Mouse (Mus musculus) retina, postnatal 7 days (tissue): ENCODE measurements around the gene Ptges2.

Source experiments
- DNase-seq: peaks from one replicate; pipeline ENCODE4 v3.0.0-alpha.2; 2012; ENCODE audit warnings: low read depth, low spot score

Gene Ptges2

DNA sequence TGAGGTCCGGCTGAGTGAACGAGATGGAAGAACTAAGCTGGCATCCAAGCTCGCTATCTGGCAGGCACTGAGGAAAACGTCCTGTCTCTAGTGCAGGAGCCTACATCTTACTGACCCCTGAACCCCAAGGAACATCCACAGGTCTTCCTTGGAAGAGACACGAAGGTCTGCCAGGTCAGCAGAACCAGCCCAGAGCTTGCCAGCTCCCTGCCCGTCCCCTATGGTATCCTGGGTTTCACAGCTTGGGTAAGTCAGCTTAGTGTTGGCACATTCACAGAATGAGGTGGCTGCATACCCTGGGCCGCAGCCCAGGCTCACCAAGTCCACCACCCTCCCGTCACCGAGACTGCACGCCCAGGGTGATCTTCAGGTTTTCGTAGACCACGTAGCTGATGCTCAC lies 20.1 kb downstream of the Ptges2 start:
- no peak for DNase-seq

DNA sequence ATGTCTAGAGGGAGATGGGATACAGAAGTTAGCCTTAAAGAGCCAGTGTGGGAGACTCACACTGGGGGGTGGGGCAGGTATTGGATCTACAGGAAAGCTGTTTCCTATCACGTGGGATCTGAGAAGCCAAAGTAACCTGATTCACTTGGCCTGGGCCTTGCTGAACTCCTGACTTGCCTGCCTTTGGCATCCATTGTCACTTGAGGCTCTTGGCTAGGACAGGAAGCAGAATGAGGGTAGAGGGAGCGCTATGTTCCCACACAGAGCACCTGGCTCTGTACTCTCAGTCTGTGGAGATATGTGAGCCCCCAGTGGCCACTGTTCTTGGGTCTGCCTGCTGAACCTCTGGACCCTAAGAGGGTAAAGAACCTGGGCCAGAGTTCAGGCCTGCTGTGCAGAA lies 20.9 kb downstream of the Ptges2 start:
- DNase-seq, result no peak

DNA sequence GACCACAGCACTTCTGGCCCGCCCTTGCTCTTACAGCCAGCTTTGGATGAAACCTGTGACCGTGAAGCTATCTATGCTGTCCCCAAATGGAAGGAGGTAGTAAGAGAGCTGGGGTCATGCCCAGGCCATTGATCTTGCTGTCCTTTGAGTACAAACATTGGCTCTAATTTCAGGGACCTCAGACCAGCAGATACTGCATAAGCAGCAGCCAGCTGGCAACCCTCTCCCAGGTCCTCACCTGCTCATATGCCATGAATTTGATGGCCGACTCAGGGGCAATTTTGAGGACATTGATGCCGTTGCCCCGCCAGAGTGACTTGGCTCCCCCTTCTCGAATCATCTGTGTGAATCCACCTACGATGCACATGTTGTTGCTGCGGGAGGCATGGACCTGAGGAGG lies 21.8 kb downstream of the Ptges2 start:
- DNase-seq, result no peak

DNA sequence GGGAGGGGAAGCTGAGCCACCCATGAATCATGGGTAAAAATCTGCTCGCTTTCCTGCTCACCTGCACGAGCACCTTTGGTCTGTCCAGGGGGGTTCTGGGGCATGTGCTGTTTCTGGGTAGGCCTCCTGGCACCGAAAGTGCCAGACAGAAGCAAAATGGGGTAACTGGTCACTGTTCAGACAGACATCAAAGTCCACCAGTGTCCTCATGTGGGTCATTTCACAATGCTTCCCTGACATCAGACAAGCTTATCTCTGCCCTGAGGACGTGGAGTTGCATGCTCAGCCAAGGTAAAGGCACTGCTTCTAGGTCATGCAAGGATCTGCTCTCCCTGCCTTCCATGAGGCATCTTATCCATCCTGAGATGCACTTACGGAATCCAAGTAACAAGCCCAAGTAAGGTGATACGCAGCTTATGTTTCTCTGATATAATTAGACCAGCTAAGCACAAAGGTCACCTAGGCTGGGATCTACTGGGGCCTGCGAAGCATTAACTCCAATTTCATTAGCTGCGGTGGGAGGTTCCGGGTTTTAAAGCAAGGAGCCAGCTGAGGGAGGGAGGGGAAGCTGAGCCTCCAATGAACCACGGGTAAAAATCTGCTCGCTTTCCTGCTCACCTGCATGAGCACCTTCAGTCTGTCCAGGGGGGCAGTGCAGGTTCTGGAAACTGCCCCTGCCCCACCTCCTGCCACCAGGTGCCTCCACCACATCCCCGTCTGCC lies 22.9 kb downstream of the Ptges2 start:
- DNase-seq, result no peak

DNA sequence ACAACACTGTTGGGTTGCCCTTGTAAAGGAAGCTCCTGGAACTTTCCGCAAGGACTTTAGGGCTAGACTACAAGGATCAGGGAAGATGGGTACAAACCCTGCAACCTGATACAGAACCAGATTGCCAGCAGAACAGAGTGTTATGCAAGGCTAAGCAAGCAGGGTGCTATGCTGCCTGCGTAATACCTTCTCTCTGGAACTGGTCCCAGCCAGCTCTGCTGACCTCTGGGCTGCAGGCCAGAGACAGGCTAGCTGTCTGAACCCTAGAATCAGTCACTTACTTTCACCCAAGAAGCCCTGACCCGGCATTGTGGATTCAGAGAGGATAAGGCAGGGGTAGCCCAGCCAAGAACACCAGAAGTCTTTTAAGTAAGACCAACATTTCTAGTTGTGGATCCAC lies 23.7 kb downstream of the Ptges2 start:
- DNase-seq, result no peak

DNA sequence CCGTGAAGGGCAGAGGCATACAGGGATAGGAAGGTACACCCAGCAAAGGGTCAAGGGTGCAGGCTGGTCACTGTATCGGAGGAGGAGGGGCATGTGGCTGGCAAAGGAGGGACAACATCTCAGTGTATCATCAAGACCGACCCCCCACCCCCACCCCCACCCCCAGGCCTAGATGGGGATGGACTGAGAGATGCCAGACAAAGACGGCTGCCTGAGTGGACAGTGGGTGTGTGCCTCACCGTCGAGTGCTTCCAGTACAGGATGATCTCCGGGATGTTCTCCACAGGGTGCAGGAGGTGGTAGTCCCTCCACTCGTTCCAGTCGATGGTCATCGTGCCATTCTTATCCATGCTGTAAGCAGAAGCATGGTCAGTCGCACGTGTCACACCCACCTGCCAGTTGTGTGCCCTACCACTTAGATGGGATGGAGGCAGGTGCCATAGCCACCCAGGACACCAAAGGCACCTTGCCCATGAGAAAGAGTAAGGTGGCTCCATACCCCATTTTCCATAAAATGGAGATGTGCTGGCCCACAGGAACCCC lies 24.4 kb downstream of the Ptges2 start:
- no peak for DNase-seq

DNA sequence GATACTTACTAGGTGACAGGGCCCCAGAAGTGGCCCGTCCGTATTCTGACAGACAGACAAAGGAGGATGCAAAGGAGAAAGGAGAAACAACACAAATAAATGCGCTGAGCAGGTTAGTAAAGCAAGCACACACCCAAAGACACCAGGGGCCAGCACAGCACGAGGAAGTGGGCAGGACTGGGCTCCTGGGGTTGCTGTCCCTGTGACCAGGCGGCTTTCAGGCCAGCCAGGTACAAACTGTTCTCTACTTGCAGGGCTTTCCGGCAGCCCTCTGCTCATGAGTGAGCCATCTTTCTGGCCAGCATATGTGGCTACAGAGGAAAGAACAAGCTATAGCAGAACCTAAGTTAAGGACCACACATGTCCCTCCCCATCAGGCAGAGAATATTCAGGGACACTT lies 25.0 kb downstream of the Ptges2 start:
- no peak for DNase-seq

DNA sequence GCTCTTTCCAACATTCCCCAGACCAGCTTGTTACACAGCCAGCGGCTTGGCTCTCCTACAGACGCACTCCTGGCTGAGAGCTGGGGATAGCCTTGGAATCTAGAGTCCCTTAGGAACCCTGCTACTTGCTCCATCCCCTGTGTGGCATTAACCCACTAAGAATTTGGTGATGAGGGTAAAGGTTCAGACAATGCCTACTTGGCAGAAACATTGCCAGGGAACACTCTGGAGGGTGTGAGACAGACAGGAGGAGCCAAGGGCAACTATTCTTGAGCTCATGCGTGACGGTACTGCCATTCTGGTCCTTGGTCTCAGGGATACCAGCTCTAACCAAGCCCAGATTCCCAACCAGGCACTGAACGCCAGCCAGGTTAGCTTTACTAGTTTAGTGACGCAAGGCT lies 26.2 kb downstream of the Ptges2 start:
- no peak for DNase-seq

DNA sequence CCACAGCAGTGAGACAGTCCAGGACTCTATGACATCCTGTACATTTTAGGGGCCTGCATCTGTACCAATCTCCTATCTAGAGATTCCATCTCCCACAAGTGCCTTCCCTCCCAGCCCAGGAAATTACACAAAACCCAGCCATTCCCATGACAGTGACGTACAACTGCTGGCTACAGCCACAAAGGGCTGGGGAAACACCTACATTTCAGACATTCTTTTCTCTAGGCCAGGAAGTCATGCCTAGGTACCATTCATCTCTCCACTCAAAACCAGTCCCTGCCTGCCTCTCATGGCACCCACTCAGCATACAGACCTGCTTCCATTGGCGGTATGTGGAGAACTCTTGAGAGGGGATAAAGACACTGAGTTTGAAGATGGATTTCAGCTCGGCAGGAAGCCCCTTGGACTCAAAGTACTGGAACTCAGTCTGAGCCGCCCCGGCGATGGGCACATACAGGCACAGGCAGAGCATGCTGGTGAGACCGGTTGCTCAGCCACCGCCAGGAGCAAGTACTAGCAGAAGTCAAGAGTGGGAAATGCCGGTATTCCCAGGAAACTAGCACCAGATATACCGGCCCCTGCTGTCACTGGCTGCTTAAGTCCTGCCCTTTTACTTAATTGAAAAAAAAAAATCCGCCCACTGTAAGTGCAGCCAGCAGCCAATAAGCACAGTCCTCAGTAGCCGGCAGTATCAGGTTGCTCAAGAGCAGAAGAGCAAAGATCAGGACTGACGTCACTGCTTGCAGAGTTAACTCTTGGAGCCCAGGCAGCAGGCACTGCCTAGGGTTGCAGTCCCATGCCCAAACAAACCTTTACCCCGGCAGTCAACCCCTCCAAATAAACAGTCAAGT lies 28.0 kb downstream of the Ptges2 start:
- DNase-seq, result no peak

DNA sequence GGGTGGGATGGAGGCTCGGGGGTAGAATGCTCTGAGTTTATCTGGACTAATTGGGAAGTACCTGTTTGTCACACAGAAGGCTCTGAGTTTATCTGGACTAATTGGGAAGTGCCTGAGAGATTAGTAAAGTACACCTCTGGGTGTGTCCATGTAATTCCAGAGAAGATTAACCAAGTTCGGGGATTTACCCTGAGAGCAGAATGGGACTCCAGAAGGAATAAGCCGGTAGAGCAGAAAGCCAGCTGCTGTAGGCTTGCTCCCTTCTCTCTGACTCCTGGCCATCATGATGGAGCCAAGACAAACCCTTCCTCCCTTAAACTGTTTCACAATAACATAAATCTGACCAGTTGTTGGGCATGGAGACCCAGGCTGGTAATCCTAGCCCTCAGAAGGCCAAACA lies 29.1 kb downstream of the Ptges2 start:
- no peak for DNase-seq

DNA sequence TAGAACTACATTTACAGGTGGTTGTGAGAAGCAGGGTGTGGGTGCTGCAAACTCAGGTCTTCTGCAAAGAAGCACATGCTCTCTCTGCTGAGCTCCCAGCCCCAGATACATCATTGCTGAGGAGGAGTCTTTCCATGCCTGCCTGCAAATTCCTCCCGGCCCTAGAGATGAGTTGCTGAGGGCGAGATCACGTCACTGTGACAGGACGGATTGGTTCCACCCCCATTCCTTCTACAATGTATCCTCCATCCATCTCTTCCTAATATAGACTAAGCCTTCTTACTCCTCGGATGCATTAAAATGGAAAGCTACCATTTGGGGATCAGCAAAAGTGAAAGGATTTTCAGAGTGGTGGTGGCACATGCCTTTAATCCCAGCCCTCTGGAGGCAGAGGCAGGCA lies 29.9 kb downstream of the Ptges2 start:
- DNase-seq, result no peak

DNA sequence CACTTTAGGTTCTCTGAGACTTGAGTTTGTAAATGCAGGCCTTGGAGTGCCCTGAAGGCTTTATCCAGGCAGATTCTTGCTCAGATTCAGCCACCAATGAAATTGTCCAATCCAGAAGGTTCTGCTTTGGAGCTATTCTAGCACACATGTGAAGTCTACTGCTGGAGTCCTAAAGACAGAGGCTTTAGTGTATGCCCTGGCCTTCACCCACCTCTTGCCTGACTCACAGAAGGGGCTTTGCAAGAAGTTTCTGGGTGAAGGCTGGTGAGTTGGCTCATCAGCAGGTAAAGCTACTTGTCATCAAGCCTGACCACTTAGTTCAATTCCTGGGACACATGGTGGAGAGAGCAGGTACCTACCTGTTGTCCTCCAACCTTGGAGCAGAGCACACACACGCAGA lies 30.4 kb downstream of the Ptges2 start:
- DNase-seq, result no peak

DNA sequence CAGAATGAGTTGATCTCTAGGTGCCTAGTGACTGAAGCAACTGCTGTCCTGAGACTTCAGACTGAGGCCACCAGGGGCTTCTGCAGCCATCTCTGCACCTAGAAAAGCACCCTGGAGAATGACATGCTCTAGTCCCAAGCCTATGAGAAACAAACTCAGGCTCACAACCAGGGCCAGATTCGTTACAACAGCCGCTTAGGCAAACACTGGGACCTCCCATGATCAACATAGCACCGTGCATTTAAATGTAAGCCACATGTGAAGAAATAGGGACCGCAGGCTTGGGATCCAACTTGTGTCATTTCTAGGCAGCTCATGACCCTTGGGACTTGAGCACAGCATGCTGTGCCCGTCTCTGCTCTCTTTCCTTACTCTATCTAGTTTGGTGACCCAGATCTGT lies 32.0 kb downstream of the Ptges2 start:
- no peak for DNase-seq

DNA sequence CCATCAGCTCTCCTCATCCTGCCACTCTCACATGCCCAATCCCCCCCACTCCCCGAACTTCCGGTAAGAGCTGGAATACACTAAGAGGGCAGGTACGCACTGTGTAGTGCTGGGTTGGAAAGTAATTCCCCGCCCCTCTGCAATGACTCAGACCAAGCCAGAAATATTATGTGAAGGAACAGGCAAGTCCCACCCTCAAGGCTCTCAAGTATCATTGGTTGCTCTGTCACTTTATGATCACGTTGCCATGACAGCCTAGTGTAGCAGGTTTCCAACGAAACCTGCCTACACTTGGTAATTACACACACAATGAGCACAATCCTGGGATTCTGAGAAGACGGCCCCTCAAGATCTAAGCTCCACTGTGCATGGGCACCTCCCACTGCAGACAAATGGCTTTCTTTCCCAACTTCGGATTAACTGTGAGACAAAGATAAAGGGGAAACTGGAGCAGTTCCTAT lies 32.6 kb downstream of the Ptges2 start:
- no peak for DNase-seq

DNA sequence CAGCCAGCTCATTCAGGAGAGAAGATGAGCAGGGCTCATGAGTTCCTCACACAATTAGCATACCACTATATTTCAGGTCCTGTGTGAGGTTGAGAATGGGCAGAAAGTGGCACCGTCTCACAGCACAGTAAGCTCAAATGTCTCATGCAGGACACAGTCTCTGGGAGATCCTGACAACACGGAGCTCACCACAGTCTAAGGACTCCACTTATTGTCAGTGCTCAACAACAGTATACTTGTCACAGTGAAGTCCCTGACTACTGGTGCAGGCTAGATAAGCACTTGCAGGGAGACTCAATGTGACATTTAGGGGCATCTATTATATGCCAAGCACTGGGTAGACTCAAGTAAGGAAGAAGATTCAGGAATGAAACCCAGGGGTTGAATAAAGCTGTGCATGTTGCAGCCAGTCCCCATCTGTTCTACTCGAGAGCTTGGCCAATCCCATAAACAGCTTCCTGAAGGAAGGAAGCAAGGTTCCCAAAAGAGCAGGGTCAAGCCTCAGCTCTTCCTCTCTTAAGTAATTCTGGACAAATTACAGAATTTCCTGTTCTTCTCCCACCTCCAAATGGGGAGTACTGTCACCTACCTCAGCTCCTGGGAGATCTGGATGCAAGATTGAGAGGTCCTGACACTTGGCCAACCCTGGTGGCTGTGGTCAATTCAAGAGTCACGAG lies 33.7 kb downstream of the Ptges2 start:
- no peak for DNase-seq

DNA sequence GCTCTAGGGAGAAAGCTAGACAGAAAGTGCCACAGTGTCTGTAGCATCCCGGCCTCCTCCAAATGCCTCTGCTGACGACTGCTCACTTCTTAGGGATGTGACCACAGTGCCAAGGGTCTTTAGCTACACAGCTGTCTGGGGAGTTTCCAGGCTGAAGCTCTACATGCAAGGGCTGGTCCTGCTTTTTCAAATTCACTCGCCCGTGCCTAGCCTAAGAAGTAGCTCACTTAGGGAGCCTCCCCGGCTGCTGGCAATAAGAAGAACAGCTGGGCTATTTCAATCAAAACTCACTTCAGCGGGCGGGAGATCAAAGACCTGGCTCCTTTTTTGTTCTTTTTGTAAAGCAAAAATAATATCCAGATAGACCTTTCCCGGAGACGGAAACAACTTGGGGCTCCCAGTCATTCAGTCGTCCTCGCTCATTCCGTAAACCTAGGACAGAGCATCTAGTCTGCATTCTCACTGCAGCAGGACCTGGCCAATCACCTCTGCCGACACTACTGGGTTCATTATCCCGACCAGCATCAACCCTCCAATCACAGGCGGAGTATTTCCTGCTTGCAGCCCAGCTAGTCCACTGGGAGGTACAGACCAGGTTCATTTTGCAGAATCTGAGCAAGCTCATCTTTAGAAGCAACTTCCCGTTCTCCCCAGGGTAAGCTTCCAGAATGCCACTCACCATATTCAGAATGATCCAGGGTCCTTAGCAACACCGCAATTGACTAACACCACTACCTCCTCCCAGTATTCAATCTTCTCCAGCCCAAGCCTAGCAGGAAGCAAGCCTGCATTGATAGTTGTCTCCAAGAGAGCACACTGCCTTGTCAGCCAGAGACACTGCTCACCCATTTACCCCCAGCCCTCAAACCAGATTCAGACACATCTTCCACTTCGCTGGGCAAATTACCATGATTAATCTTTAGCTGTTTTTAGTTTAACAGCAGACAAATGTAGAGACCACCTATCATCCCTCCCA lies 35.3 kb downstream of the Ptges2 start:
- DNase-seq, result peak; percentile 70

DNA sequence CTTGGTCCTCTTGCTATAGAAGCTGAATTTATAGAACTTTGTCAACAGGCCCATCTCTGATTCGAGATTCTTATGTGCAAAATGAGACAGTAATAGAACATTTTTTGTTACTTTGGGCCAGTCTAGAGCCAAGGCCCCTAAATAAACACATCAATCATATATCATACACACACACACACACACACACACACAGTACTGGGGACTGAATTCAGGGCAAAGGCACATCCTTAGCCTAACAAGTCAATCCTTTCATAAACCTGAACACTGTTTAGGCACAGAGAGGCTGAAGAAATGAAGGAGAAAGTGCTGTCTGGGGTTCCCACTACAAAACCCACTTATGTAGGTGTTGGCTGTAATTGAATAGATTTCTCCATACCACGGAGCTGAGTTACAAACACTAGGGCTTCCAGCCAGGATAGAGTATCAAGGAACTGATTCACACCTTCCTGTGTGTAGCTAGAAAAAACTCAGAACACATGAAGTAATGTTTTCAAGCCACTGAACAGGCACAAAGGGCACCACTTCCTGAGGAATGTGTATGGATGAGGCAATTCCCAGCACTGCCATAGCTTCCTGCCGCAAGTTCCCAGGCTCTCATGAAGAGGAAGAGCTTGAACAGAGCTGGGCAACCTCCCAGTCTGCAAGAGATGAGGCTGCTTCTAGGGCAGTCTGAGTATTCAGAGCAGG lies 41.1 kb downstream of the Ptges2 start:
- DNase-seq, result no peak

DNA sequence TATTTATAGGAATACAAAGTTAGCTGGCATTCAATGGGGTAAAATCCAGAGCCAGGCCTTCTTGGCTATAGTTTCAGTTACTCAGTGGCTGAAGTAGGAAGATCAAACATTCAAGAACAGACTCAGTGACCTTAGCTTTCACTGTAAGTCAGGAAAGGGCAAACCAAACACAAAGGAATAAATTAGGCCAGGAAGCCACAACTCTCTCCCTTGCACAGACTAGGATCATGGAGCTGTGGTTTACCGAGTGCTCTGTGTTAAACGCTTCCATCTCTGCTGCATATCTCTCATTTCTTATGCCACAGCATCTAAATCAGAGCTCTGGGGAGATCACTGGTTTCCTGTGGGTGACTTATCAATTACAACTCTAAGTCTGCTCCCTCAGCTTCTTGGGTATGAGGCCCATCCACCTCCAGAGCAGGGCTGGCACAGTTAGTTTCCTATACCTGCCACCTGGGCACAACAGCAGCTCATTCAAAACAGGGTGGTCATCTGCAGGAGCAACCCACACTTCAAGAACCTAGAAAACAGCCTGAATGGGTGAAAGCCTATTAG lies 42.0 kb downstream of the Ptges2 start:
- DNase-seq, result no peak

DNA sequence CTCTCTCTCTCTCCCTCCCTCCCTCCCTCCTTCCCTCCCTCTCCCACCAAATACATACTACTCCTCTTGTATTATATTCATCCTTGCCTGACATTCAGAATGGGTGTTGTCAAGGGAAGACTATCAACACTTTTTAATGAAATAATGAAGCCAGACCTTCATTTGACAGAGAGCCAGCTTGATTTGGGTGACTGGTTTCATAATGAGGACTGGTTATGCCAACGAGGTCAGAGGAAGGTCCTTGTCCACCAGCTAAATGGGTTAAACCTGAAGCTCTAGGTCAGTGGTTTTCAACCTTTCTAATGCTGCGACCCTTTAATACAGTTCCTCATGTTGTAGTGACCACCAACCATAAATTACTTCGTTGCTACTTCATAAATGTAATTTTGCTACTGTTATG lies 43.0 kb downstream of the Ptges2 start:
- DNase-seq, result no peak

DNA sequence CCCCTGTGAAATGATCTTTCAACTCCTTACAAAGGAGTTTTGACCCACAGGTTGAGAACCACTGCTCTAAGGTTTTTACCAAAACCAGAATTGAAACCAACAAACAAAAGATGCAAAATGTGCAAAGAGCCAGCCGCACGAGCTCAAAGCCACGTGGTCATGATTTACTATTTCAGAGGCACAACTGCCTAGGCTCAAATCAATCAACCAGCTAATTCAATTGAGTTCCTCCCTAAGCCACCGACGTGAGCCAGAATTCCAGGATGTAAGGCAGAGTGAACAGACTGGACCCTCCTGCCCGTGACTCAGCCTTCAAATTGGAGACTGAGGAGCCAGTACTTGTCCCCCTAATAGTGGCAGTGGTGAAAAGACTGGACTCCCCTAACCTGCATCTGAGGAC lies 43.5 kb downstream of the Ptges2 start:
- no peak for DNase-seq
